In the genomic region with DNA sequence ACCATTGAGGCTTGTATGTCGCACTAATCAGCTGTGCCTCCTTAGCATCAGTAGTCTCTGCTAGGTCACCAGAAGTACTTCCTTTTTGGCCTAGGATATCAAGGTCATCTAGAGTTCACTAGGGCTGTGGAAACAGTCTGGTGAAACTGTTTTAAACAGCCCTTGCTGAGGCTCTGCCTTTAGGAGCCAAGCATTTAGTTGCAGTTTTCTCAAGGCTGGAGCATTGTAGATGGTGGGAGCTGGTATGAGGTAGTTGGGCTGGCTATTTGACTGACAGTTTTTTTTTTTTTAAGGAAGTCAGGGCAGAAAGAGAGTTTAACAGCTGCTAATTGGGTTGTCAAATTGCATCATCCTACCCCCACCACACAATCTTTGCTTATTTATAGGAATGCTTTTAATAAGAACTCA, we compare ENCODE assay signal across 9 mouse cellular contexts. TPM values are rescaled to one million over a fixed set of nuclear protein-coding genes. Genes with fewer than 3 reads are reported as not detected.
DNase-seq lines count a peak whose midpoint lies in the region; ATAC-seq and TF ChIP-seq lines count a peak whose summit lies in the region.
"Had no signal": no experiment of that assay in that cellular context is flagged by ENCODE, and none has a peak within 500 bp of the region (broad histone marks: within the 10 kb centered on the region; RNA-seq: fewer than 3 reads in every experiment).

No protein-coding gene starts in this region.

- peaks cover 23% of the 10 kb centered on the region for H3K4me1 ChIP-seq in embryonic fibroblast, embryonic 13.5 days (ENCODE audit: control insufficient read depth, insufficient read depth, low read length)
- peaks cover 14% of the 10 kb centered on the region; the same call in 1 of the 2 replicates for H3K4me1 ChIP-seq in intestine, postnatal 0 days (replicated peaks; ENCODE audit: control insufficient read depth, insufficient read depth, low read length)
- peaks cover 25% of the 10 kb centered on the region for H3K4me1 ChIP-seq in hindbrain, embryonic 13.5 days (replicated peaks)

- H3K4me3 ChIP-seq in layer of hippocampus, adult 2 months = no peak overlapping the region
- no peak overlapping the region for H3K4me3 ChIP-seq in embryonic fibroblast, embryonic 13.5 days (ENCODE audit: insufficient read depth, low read length)
- H3K4me3 ChIP-seq in intestine, postnatal 0 days (ENCODE audit: low read depth, low read length) = no peak overlapping the region
- H3K4me3 ChIP-seq in hindbrain, embryonic 13.5 days = no peak overlapping the region
- H3K4me3 ChIP-seq: forebrain, embryonic 13.5 days had no signal

- no peaks in the 10 kb centered on the region for H3K36me3 ChIP-seq in intestine, postnatal 0 days (ENCODE audit: control insufficient read depth, insufficient read depth)
- H3K36me3 ChIP-seq in hindbrain, embryonic 13.5 days = no peaks in the 10 kb centered on the region

- H3K4me2 ChIP-seq in intestine, postnatal 0 days (replicated peaks; ENCODE audit: low read depth) = no peak overlapping the region
- H3K4me2 ChIP-seq in hindbrain, embryonic 13.5 days = no peak overlapping the region
- H3K4me2 ChIP-seq: forebrain, embryonic 13.5 days had no signal

- DNase-seq in layer of hippocampus, adult 2 months (ENCODE audit: low spot score in 2 of 2) = no peak
- DNase-seq in layer of hippocampus, adult 9-11 months = no peak
- peak; percentile 43 for DNase-seq in MEL-GATA-1-ER (ENCODE audit: extremely low read depth, low read depth)
- DNase-seq: cerebellum, adult 2 months had no signal

- H3K9ac ChIP-seq in intestine, postnatal 0 days (ENCODE audit: low read depth, low read length) = no peak overlapping the region
- no peak overlapping the region for H3K9ac ChIP-seq in hindbrain, embryonic 13.5 days
- H3K9ac ChIP-seq: forebrain, embryonic 13.5 days had no signal

- H3K27ac ChIP-seq in layer of hippocampus, adult 2 months = peak overlapping the region; percentile 73
- peak overlapping the region; percentile 61 for H3K27ac ChIP-seq in embryonic fibroblast, embryonic 13.5 days (ENCODE audit: insufficient read depth, low read length)
- H3K27ac ChIP-seq in intestine, postnatal 0 days (ENCODE audit: low read depth, low read length) = no peak overlapping the region
- no peak overlapping the region for H3K27ac ChIP-seq in hindbrain, embryonic 13.5 days
- H3K27ac ChIP-seq: forebrain, embryonic 13.5 days had no signal

- H3K27me3 ChIP-seq in intestine, postnatal 0 days (replicated peaks; ENCODE audit: control insufficient read depth, insufficient read depth, low read length) = no peaks in the 10 kb centered on the region
- H3K27me3 ChIP-seq in hindbrain, embryonic 13.5 days = no peaks in the 10 kb centered on the region
- H3K27me3 ChIP-seq: forebrain, embryonic 13.5 days had no signal

- ATAC-seq in megakaryocyte-erythroid progenitor cell, adult 5-6 weeks (replicated peaks; ENCODE audit: low FRiP score, low TSS enrichment, poor library complexity, severe bottlenecking) = peak; percentile 73
- ATAC-seq in intestine, postnatal 0 days = no peak
- ATAC-seq in hindbrain, embryonic 13.5 days (ENCODE audit: low FRiP score) = no peak
- ATAC-seq: forebrain, embryonic 13.5 days had no signal

- TF ChIP-seq POLR2A in embryonic fibroblast, embryonic 13.5 days (IDR thresholded peaks at IDR 0.05; ENCODE audit: low read depth, low read length) = no peak

- H3K9me3 ChIP-seq in intestine, postnatal 0 days (ENCODE audit: control insufficient read depth) = no peaks in the 10 kb centered on the region
- H3K9me3 ChIP-seq in hindbrain, embryonic 13.5 days = no peaks in the 10 kb centered on the region
- H3K9me3 ChIP-seq: forebrain, embryonic 13.5 days had no signal

- TF ChIP-seq CTCF in layer of hippocampus, adult 2 months (conservative IDR thresholded peaks at IDR 0.05) = no peak
- TF ChIP-seq CTCF in embryonic fibroblast, embryonic 13.5 days (IDR thresholded peaks at IDR 0.05; ENCODE audit: borderline replicate concordance, insufficient read depth, low read length) = no peak
- no peak for TF ChIP-seq CTCF in intestine, postnatal 0 days (IDR thresholded peaks at IDR 0.05; ENCODE audit: low read depth)

- 42% methylated on average over 1 of the region's 1 CpGs for WGBS in intestine, postnatal 0 days
- 90% methylated on average over 1 of the region's 1 CpGs for WGBS in hindbrain, embryonic 13.5 days

RNA-seq across cellular contexts. Expression of gene Susd6, which starts 56.6 kb away (rescaled TPM):
- 10 to 100 TPM; 71.6 to 72.1 TPM for total RNA-seq in layer of hippocampus, adult 2 months (2021)
- 73.7 and 75.3 TPM in 2 replicates for polyA plus RNA-seq in embryonic fibroblast, embryonic 13.5 days (2011; ENCODE audit: insufficient read length, low read depth, missing spikeins)
- total RNA-seq in megakaryocyte-erythroid progenitor cell, adult 5-6 weeks (2014; fragmentation: Nextera tagmentation) = 26.0 and 27.0 TPM in 2 replicates
- total RNA-seq in megakaryocyte-erythroid progenitor cell, adult 5-6 weeks (2017) = 17.3 and 26.4 TPM in 2 replicates
- polyA plus RNA-seq in intestine, postnatal 0 days (2015; fragmentation: Nextera tagmentation; extraction: Ambion mirVana) = 16.9 and 17.6 TPM in 2 replicates
- 11.4 and 12.8 TPM in 2 replicates for polyA plus RNA-seq in hindbrain, embryonic 13.5 days (2015; fragmentation: Nextera tagmentation; extraction: Ambion mirVana)

Comparison
In these comparisons a context has a peak if more than half of its experiments do, and no peak if none do; other contexts are left out.
1. H3K27ac ChIP-seq: peak in layer of hippocampus, adult 2 months (single experiment) and embryonic fibroblast, embryonic 13.5 days (single experiment); none in intestine, postnatal 0 days (single experiment) and hindbrain, embryonic 13.5 days (single experiment).